Mouse (Mus musculus): ENCODE measurements at regions not wholly inside any gene's neighbourhood (a gene's known extent, or its start where the extent isn't known, plus 50 kb on each side); places are given as distances from the start of the nearest gene placed in this dataset.

GRCm38 (mm10) chr16:5418462-5419197 lies 162.8 kb upstream of the Eef2kmt start:
- TF ChIP-seq CTCF (IDR thresholded peaks at IDR 0.05; ENCODE audit: control insufficient read depth, insufficient read depth, insufficient replicate concordance, low read depth, low read length) = no peak
- no peak for TF ChIP-seq POLR2A (IDR thresholded peaks at IDR 0.05; ENCODE audit: control insufficient read depth, low read depth, low read length)

All from testis, adult 2 months (tissue).